Mouse (Mus musculus): ENCODE data around the gene Rabif. TPM values are rescaled to one million over a fixed set of nuclear protein-coding genes. Genes with fewer than 3 reads are reported as not detected.
"Not testable (repeated sequence)": the region's sequence is repeated elsewhere in the genome, so short reads cannot be mapped to it uniquely, and the experiment has no call there.

Rabif gene
- total RNA-seq, 2 experiments from 2014 or later = 5.1 to 5.5 TPM

DNA sequence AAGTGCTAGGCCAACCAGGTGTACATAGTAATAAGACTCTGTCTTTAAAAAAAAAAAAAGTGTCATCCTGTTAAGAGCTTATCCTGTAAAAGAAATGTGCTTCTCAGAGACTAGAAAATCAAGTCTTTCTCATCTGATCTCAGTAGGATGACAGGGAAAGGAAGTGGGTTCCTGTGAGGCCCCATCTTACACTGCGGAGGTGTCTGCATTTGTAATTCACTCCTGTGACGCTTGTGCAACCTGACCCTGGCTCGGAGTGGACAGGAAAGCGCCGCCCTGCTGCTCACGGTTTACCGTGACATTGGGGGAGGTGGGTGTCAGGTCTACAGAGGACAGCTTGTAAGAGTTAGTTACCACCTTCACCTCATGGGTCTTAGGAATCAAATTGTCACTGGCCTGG is 15.6 kb downstream of the Rabif start:
- intact Hi-C loops (cut with DNase I) = no loop called here
- DNase-seq = no peak

DNA sequence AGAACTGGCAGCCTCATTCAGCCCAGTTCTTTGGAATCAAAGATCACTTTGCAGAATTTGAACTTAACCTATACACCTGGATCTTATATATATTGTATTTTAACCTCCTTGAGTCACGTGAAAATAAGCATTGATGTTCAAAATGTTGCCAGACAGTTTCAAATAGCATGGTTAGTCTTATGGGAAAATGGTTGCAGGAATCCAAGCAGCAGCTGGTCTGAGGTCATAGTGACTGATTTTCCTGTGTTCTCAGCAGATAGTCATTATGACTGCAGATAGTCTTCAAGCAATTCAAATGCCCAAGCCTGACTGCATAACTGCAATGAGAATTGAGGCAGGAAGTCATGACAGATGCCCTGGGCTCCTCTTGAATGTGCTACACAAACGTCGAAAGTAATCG is 17.7 kb downstream of the Rabif start:
- DNase-seq = no peak
- intact Hi-C loops (cut with DNase I) = no loop called here

DNA sequence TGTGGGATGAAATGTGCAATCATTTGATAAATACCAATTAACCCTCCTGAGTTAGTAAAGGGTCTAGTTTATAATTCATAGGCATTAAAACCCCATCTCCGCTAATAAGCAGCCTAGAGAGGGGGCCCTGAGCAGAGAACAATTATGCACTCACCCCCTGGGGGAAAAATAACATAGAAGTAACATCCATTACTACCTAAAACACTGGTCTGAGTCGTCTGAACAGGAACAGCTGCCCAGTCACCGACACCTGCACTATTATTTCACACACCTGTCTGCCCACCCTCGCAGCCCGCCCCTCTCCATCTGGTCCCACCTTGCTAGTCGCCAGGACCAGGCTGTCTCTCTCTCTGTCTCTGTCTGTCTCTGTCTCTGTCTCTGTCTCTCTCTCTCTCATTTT is 18.1 kb downstream of the Rabif start:
- intact Hi-C loops (cut with DNase I) = no loop called here
- DNase-seq = no peak

DNA sequence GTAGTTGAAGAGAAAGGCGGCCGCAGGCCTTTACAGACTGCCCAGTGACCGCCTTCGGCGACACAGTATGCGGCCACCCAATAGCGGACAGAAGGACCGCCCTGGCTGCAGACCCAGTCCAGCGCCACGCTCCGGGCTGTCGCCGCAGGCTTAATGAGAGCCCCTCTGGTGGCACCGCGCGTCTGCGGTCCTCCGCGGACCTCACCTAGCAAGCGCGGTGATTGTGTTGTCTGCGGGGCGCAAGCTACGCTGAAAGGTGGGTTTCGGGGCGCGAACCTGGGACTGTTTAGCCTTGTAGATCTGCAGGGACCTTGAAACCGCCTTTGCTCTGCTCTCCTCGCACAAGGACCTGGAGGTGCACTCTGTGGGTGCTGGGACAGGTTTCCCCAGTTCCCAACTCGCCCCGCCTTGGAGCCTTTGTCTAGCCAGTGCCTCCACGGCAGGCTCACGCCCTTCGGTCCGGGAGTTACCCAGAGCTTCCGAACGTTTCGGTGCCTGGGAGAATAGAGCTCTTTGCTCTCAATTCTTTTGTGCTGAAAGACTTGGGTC is 18.9 kb downstream of the Rabif start:
- no peak for DNase-seq
- intact Hi-C loops (cut with DNase I) = no loop called here

DNA sequence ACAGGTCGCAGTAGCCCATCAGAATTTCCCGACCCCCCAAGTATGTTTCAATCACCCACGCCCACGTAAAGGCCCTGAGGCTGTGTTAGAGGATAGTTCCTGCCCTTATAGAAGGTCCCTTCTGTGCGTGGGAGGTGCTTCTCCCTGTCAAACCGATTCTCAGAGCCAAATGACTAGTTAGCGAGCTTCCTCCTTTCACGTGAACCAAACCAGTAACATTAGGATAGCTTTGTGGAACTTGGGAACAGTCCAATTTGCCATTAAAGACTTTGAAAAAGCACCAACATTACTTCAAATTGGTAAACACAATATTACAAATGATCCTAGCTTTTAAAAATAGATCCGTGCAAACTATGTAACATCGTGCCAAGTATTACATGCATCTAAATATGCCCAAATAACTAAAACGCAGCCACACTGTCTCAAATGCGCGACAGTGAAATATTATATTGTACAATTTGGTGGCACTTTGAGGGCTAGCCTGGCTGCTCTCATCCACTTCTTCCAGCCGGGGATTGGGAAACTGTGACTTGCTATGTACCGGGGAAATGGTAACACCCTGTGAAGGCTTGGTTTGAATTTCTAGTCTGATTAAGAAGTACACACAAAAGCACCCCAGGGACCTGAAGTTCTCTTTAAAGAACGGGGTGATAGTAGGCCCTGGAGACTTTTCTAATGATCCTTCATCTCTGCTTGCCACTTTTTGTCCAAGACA is 19.6 kb downstream of the Rabif start:
- no peak for DNase-seq
- intact Hi-C loops (cut with DNase I) = no loop called here

DNA sequence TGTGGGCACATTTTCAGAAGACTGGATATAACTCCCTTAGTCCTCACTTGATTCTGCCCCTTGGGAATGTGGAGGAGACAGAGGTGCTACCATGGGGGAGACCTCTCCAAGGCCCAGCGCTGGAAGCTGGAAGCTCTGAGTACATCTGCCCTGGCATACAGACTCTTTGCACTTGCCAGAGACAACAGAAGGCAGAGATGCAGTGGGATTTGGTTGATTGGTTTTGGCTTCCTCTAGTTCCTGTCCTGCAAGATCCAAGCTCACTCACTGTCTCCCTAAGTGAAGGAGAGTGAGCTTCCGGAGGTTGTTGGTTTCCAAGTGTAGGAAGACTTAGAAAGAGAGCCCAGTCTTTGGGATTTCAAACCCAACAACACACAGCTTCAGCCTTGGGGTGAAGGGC is 21.4 kb downstream of the Rabif start:
- intact Hi-C loops (cut with DNase I) = loop anchor here (5.0 kb wide), 2 partner anchors 76 to 91 kb away; no protein-coding TSS in a partner anchor
- DNase-seq = no peak

DNA sequence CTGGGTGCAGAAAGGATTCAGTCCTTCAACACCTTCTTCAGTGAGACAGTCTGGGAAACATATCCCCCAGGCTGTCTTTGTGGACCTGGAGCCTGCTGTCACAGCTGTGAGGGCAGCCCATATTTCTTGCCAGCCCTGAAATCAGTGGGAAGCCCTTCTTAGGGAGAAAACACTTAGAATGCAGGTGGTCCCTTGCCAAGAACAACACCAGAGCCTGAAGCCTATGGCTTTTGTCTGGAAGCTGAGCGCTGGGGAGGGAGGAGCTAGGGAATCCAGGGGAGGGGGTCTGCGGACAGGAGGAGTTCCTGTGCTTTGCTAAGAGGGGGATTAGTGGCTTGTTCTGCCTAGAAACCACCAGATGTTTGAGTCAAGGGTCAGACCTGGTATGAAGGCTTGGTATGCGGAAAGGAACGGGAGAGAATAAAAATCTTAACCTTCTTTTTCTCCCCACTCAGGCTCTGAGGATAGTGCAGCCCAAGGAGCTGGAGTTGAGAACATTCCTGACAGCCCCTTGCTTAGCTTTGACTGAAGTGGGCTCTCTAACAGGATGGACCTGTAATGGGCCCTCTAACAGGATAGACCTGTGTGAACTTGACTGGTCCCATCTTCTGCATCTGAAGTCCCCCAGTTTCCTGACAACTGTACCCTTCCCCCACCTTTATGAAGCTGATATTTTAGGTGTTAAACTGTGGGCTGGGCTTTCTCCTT is 22.2 kb downstream of the Rabif start:
- no peak for DNase-seq
- intact Hi-C loops (cut with DNase I) = loop anchor here (5.0 kb wide), 2 partner anchors 76 to 91 kb away; no protein-coding TSS in a partner anchor

DNA sequence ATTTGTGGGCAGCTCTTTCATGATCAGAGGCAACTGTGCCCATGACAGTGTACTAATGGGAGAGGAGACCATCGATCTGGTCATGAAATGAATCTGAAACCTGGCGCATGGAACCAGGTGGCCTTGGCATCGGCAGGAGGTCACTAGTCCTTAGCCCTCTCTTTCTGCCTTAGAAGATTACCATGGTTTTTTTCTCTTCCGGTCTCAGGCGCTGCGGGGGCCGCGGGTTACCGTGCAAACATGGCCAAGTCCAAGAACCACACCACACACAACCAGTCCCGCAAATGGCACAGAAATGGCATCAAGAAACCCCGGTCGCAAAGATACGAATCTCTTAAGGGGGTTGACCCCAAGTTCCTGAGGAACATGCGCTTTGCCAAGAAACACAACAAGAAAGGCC is 23.4 kb downstream of the Rabif start:
- intact Hi-C loops (cut with DNase I) = loop anchor here (5.0 kb wide), 2 partner anchors 74 to 89 kb away; no protein-coding TSS in a partner anchor
- DNase-seq = not testable (repeated sequence)

DNA sequence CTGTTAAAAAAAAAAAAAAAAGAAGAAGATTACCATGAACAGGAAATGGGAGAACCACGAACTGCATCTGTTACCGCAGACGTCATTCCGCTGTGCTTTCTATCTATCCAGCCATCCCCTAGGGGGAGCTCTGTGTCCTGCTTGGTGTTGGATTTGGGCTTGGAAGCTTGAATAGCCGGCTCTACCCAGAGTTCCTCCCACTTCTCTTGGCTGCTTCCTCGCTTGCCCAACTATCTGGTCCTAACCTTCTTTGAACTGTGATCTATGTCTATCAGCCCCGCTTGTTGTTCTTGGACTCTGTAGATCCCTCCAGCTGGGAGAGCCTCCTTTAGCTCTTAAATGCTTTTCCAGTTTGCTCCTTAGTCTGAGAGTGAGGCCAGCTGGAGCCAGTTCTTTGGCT is 24.2 kb downstream of the Rabif start:
- intact Hi-C loops (cut with DNase I) = loop anchor here (5.0 kb wide), 2 partner anchors 74 to 89 kb away; no protein-coding TSS in a partner anchor
- peak; percentile 43 to 79 for DNase-seq

DNA sequence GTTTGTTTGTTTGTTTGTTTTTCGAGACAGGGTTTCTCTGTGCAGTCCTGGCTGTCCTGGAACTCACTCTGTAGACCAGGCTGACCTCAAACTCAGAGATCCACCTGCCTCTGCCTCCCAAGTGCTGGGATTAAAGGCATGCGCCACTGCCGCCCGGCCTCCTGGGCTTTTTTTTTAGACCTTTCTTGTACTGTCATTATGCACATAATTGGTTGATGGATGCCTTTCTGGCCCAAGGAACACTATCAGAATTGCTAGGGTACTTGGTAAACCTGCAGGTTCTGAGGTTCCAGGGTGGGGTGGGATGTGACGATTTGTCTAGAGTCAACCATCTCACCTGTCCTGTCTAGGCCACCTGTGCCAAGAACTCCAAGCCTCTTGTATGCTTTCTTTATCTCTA is 24.8 kb downstream of the Rabif start:
- intact Hi-C loops (cut with DNase I) = loop anchor here (5.0 kb wide), 2 partner anchors 73 to 88 kb away; no protein-coding TSS in a partner anchor
- DNase-seq = not testable (repeated sequence)

DNA sequence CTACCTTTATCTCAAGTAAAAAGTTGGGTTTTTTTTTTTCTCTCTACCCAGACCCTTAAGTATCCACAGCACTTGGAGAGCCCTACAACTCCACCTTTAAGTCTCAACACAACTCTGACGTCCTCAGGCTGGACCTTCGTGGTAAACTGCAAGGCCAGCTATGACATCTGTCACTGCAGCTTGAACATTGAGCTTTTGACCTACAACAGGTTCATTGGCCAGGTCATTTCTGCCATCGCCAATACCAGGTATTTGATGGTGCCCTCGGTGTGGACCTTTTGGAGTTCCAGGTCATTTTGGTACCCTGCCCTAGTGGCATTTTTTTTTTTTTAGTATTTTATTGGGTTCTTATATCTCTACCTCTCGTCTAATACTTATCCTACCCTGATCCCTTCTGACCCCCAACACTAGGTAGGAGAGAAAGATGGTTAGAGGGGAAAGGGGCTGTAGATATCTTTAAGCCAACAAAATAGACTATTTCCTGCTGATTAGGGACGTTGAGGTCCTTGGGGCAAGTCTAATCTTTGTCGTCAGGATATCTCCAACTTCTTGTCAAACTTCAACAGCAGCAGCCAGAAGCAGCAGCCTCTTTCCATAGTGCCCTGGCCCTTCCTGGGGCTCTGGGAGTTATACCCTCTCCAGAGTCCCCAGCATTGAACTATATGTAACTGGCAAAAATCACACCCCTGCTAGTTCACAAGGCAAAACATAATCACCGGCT is 25.7 kb downstream of the Rabif start:
- DNase-seq = no peak
- intact Hi-C loops (cut with DNase I) = no loop called here

DNA sequence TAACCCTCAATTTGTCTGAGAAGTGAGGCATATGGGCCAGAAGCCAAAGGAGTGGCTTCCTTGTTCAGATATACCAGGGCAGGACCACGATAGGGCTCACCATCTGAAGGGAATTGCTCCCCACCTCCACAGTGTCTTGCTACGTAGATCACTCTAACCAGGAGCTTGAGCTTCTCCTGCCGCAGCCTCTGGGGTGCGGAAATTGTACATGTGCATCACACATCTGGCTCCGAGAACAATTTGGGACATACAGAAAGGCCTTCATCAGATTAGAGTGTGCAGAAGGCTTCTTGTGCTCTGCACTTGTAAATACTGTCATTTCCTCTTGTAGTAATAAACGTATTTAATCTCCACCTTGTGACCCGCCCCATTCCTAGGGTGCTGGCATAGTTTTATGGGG is 26.7 kb downstream of the Rabif start:
- no peak for DNase-seq
- intact Hi-C loops (cut with DNase I) = no loop called here

DNA sequence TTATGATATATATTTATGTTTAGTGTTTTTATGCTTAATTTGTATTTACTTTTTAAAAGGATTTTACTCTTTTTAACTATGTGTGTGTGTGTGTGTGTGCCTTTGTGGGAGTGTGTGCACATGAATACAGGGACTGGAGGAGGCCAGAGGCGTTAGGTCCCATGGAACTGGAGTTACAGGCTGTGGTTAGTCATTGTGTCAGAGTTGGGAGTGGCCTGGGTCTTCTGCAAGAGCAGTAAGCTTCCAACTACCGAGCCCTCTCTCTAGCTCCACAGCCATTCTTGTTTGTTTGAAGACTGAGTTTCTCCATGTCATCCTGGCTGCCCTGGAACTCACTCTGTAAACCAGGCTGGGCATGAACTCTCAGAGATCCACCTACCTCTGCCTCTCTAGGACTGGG is 27.9 kb downstream of the Rabif start:
- intact Hi-C loops (cut with DNase I) = no loop called here
- no peak for DNase-seq

DNA sequence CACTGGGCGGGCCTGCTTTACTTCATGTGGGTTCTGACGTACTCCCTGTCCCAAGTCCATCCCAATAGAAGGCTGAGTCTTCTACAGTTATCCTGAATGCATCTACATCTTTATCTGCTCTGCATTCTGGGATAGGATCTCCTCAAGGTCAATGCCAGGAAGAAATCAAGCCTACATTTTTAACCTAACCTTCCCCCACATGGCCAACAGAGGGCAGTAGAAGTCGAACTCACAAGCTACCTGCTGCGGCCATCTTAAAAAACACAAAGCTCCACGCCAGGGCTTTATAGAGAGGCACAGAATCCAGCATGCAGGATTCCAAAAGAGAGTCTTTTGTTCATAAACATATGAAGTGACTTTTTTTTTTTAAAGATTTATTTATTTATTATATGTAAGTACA is 30.0 kb downstream of the Rabif start:
- intact Hi-C loops (cut with DNase I) = no loop called here
- no peak for DNase-seq

DNA sequence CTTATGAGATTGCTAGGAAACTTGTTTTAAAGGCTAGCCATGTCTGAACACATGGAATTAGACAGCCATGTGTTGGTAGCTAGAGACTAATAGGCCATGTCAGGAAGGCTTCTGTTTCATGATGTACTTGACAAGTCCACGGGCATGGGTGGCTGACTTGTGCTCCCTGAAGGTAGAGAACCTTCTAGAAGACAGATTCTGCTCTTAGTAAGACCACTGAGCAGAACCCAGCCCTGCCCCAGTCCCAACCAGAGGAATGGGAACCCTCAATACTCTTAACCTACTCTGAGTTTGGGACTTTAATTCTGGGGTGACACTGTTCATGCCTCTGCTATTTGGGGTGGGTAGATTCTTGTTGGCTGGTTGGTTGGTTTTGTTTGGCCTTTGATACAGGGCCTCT is 30.6 kb downstream of the Rabif start:
- DNase-seq = no peak
- intact Hi-C loops (cut with DNase I) = no loop called here

DNA sequence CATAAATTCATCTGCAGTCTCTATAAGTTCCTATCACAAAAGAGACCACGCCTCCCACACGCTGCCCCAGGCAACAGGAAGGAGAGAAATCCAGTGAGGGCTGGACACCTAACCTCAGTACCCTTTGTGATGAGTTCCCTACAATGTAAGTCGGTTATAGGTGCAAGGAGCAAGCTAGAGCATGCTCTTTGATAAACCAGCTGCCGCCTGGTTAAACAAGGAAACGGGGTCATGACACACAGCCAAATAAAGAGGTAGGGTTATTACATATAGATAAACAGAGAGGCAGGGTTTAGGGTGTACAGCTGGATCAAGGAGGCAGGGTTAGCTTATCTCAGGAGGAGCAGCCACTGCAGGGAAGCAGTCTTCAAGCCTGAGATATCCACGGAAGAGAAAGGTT is 32.3 kb downstream of the Rabif start:
- no peak for DNase-seq
- intact Hi-C loops (cut with DNase I) = no loop called here

DNA sequence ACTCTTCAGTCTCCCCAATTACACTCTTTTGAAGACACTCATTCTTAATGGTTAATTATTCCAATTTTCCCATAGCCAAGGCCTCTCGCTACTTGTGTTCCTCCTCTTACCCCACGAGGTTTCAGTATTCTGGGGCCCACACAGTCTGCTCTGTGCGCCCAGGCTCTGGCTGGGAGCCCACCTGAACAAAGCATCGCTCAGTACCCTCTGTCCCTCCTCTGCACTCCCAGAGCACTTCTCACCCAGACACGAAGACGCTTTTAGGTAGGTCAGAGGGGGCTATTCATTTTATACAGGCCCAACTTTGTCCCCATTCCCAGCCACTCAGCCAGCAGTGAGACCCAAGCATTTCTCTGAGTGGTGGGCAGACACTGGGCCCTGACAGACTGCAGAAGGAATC is 36.2 kb downstream of the Rabif start:
- DNase-seq = no peak
- intact Hi-C loops (cut with DNase I) = no loop called here

DNA sequence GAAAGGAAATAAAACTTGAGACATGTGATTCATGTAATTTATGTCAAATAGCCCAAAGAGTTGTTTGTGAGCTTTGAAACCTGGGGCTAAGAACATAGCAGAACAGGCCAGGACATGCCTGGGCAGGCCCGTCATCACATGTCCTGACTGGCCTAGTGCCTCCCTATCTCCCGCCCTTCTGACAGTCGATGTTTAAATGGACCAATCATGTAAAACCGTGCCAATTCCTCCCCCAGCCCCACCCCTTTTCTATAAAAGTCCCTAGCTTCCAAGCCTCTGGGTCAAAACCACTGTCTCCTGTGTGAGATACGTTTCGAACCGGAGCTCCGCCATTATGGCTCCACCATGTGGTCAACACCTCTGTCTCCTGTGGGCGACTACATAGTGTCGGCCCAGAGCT is 39.3 kb downstream of the Rabif start:
- intact Hi-C loops (cut with DNase I) = not testable (repeated sequence)

DNA sequence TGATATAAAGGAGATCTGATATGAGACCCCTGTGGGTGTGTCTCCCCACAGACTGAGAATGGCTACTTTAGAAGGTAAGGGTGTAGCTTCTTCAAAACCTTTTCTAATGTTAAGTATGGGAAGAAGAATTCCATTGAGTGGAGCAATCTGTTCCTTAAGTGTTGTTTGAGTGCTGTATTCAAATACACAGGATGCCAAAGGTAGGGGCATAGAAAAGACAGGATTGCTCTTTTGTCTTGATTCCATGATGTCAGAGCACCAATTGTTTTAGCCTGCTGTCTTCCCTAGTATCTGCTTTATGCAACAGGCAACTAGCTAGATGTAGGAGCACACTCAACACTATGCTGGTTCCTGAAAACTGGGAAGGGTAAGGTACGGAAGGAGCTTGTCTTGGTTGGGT is 40.6 kb downstream of the Rabif start:
- no peak for DNase-seq
- intact Hi-C loops (cut with DNase I) = no loop called here

More for the DNA sequence above, 39.3 kb downstream of the Rabif start:
- DNase-seq = not testable (repeated sequence)

DNA sequence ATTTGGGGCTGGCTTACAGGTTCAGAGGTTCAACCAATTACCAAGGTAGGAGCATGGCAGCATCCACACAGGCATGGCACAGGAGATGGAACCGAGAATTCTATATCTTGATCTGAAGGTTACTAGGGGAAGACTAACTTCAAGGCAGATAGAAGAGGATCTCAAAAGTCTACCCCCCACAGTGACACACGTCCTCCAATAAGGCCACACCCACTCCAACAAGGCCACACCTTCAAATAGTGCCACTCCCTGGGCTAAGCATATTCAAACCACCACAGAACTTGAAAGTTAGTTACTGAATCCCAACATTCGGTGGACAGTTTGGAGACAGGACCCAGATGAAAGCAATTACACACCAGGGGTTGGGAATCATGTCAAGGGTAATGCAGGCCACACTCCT is 41.1 kb downstream of the Rabif start:
- intact Hi-C loops (cut with DNase I) = no loop called here
- DNase-seq = no peak

DNA sequence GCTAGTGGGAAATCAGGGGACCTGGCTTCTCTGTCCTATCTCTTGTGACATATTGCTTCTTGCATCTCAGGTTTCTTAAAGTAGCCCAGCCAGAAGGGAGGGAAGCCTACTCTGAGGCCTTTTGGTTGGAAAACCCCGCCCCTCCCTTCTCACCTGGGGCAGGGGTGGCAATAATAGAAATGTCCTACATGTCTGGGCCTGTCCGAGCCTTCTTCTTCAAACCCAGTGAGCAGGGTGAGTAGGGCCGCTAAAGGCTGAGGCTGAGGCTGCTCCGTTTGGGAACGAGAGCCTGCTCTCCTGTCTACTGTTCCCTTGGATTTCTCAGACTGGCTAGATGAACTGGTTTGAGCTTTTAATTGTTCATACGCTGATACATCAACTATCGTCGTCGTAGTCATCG is 46.2 kb downstream of the Rabif start:
- intact Hi-C loops (cut with DNase I) = no loop called here
- no peak for DNase-seq

Data from gastrocnemius, postnatal 36 days (tissue).